Mouse (Mus musculus): ENCODE data around the gene Large1. TPM values are rescaled to one million over a fixed set of nuclear protein-coding genes. Genes with fewer than 3 reads are reported as not detected.
"Not testable (repeated sequence)": the region's sequence is repeated elsewhere in the genome, so short reads cannot be mapped to it uniquely, and the experiment has no call there.

Large1 gene
- total RNA-seq, 2 experiments from 2014 or later, result 1.4 to 5.3 TPM

DNA sequence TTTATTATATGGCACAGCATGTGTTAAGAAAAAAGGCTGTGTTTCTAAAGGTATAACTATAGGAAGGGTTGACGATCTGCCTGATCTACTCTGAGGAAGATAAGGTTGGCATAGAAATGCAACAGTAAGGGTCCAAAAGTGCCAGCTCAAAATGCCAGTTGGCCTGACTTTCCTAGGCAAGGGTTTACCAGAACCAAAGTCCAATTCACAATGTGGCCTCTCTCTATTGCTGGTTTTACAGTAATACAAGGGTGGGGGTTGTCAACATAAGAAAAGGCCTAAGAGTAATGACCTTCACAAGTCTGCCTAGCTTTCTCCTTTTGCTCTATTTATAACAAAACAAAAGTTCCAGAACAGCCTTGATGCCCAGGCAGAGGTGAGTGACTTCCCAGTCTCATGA lies 166.0 kb downstream of the Large1 start:
- ATAC-seq (replicated peaks; ENCODE audit: poor library complexity), result no peak

- no peak for ATAC-seq (replicated peaks; ENCODE audit: poor library complexity)
Measured at GRCm38 (mm10) chr8:73178434-73178833, 174.9 kb downstream of the Large1 start.

GRCm38 (mm10) chr8:73172661-73173060 lies 180.7 kb downstream of the Large1 start:
- no peak for ATAC-seq (replicated peaks; ENCODE audit: poor library complexity)

DNA sequence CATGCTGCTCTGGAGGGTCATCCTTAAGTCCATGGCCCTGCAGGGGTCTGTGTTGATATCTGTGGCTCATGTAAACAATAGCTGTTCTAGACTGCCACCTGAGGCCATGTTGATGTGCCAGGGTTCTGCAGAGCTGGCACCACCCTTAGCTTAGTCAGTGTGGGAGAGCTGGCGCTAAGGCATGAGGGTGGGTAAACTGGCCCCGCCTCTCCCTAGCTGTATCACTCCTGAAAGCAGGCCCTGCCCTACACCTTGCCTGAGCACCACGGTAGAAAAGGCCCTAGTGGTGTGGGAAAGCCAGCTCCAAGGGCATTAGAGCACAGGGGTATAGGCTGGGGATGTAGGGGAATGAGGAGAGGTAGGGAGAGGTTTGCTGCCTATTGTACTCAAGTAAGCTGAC lies 191.3 kb downstream of the Large1 start:
- ATAC-seq (replicated peaks; ENCODE audit: poor library complexity), result 0 out of 2 replicates have a peak, but pooled peaks have one; percentile 29

DNA sequence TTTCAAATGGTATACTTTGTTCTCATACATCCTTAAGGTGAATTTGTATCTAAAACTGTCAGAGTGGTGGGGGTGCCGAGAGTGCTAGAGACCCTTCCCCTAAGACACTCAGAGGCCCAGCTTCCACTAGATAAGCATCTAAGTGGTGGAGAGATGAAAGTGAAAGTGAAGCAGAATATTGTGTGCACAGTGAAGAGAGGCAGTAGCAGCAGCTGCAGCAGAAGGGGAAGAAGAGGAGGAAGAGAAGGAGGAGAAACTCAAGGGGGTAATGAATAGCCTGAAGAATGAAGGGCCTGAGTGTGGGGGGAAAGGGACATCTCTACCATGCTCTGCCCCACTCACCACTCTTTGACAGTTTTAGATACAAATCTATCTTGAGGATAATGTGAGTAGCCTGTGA lies 191.8 kb downstream of the Large1 start:
- peak; percentile 57 for ATAC-seq (replicated peaks; ENCODE audit: poor library complexity)

DNA sequence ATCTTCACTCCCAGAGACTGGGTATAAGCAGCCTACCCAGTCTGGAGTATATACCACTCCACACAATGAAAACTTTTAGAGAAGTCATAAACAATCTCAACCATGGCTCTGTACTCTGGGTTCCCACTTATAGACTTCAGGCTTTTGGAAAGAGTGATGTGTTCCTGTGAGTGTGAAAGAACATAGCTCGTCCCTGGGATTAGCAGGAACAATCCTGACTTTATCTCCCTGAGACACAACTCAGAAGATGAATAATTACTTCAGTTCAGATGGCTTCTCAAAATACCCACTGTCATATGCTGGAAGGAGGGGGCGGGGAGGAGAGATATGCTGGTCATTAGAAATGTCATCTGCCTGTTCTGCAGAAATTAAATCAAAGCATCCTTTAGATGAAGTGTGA lies 192.4 kb downstream of the Large1 start:
- ATAC-seq (replicated peaks; ENCODE audit: poor library complexity), result no peak

DNA sequence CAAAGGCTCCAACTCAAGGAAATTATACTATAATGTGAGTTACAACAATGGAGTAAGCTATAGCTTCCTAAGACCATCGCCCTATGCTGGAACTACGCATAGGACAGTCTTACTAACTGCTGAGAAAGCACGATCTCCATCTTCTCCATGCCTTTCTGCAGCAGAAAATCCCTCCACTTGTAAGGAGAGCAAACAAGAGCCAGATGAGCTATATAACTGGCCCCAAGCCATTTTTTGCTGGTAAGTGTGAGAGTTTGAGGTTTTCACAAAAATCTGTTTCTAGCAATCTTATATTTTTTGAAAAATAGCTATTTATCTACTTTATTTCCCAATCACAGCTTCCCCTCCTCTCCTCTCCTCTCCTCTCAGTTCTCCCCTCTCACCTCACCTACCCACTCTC lies 206.1 kb downstream of the Large1 start:
- no peak for ATAC-seq (replicated peaks; ENCODE audit: poor library complexity)

DNA sequence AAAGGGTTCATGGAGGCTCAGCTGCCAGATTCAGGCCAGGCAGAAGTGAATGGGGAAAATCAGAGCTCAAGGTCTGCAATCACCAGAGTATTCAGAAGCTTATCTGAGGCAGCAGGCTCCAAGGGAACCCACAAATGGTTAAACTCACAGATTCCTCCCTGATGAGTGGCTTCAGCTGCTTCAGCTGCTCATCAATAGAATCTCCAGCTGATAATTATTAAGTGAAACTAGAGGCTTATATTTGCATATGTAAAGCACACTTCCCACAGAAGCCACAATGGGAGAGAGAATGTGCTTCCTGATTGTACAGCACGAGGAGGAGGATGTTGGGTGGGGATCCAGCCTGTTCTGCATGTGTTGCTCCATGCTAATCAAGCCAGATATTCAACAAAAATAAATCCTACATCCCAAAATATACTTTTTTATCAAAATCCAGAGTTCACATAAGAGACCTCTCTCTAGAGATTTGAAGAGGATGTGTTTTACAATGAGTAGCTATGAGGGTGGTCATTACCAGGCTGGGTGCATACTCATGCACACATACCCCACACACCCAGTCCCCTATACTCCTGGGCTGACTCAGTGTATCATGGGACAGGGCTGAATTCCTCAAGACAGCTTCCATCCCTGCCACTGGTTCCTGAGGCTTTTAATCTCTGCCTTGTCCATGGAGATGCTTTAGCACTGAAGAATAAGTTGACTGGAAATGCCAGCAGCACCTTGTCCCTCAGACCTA lies 210.5 kb downstream of the Large1 start:
- ATAC-seq (replicated peaks; ENCODE audit: poor library complexity), result no peak

GRCm38 (mm10) chr8:73135397-73135796 lies 217.9 kb downstream of the Large1 start:
- ATAC-seq (replicated peaks; ENCODE audit: poor library complexity), result no peak

DNA sequence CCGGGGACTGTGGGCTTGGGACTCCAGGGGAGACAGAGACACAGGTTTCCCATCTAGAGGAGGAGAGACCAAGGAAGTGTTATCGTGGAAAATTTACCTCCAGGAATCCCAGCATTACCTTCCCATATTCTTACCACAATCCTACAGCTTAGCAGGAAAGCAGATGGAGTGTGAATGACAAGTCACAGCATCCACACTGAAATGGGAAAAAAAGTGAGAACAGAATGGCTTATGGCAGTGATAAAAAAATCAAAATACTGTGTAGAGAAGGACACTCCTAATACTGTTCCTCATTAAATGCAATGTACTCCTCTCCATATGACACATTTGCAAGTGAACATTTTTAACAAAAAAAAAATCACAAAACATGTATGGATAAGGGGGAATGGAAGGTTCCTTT lies 221.3 kb downstream of the Large1 start:
- ATAC-seq (replicated peaks; ENCODE audit: poor library complexity), result no peak

DNA sequence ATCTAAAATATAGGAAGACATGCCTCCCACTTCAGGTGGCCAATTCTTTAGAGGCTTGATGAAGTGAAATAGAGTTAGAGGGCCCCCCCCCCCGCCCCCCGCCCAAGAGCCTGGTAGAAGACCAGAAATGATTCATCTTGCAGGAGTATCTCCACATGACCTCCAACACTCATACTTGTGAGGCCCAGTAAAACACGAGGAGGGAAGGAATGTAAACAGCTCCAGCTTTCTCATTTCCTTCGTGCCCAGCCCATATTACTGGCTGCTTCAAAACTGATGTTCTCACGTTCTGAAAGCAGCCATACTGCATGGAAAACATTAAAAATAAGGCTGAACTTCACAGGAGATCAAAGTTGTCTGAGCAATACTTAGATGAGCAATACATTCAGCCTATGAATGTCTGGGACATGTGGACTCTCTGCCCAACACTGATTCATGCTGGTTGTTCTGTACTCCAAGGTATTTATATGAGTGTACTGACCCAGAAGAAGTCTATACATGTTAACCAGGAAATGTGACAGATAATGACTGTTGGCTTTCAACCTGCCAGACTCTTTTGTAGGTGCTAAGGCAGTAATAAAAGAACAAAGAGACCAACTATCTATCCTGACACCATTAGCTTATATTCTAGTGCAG lies 229.4 kb downstream of the Large1 start:
- no peak for ATAC-seq (replicated peaks; ENCODE audit: poor library complexity)

DNA sequence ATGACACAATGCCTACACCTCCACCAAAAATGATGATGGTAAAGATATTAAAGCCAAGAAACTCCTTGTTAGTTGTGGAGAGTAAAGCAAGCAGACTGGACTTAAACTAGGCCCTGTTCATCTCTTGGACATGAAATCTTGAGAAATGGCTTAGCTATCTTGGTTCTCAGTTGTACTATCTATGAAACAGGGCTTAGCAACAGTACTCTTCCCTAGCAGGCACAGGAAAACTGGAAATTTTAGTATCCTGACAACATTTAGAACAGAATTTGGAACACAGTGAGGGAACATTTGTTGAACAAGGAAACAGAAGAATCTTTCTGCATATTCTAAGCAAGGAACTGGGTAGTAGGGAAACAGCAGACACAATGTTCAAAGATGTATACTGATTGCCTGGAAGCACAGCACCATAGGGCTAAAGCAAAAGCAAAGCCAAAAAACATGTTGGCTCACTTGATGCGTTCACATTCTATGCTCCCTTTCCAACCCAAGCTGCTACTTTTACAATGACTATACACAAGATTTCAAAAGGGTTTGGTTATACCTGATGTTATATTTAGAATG lies 240.9 kb downstream of the Large1 start:
- ATAC-seq (replicated peaks; ENCODE audit: poor library complexity), result no peak

DNA sequence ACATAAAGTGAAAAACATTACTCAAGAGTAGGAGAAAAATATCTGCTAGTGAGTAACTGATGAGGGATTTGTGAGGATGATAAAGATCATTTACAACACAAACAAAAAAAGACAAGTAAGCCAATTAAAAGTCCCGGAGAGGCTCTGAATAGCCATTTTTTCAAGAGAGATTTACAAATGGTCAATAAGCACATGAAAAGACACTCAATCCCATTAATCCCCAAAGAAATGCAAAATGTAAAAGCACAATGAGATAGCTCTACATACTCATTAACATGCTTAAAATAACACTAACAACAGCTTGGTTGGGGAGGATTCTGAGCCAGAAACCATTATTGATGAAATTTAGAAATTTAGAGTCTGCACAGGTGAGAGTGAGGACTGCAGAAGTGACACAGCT lies 249.3 kb downstream of the Large1 start:
- no peak for ATAC-seq (replicated peaks; ENCODE audit: poor library complexity)

GRCm38 (mm10) chr8:73101069-73101468 lies 252.3 kb downstream of the Large1 start:
- no peak for ATAC-seq (replicated peaks; ENCODE audit: poor library complexity)

- not testable (repeated sequence) for ATAC-seq (replicated peaks; ENCODE audit: poor library complexity)
Measured at GRCm38 (mm10) chr8:73100607-73101006, 252.7 kb downstream of the Large1 start.

DNA sequence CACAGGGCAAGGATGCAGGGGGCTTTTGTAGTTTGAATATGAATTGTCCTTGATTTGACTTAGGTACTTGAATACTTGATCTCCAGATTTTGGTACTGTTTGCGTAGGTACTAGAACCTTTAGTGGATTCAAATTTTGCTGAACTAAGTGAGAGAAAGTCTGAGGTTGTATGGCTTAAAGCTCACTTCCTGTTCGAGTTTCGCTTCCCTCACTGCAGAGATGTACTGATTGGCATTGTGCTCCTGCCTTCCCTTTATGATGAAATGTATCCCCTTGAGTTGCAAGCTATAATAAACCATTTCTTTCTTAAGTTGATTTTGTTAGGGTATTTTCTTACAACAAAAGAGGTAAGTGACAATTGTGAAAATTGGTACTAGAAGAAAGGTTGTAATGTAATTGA lies 253.8 kb downstream of the Large1 start:
- peak; percentile 61; the same call in 1 of the 2 replicates for ATAC-seq (replicated peaks; ENCODE audit: poor library complexity)

DNA sequence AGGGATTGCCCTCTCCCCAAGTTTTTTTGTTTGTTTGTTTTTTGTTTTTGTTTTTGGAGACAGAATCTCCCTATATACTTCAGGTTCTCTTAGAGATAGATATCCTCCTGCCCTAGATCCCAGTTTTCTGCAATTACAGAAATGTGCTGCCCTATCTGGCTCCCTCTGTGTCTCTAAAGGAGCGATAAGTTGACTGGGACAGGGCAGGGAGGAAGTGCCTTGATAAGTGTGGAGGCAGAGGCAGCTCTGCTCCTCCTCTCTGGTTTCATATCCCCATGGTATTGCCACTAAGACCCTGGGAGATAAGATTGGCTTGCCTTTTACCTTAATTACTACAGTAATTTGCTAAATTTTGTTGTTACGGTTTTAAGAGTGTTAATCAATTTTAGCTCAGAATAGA lies 256.4 kb downstream of the Large1 start:
- no peak for ATAC-seq (replicated peaks; ENCODE audit: poor library complexity)

DNA sequence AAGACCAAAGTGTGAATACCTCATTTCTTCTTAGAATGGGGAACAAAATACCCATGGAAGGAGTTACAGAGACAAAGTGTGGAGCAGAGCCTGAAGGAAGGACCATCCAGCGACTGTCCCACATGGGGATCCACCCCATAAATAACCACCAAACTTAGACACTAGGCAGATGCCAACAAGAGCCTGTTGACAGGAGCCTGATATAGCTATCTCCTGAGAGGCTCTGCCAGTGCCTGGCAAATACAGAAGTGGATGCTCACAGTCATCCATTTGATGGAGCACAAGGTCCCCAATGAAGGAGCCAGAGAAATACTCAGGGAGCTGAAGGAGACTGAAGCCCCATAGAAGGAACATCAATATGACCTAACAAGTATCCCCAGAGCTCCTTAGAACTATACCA lies 275.6 kb downstream of the Large1 start:
- ATAC-seq (replicated peaks; ENCODE audit: poor library complexity), result not testable (repeated sequence)

DNA sequence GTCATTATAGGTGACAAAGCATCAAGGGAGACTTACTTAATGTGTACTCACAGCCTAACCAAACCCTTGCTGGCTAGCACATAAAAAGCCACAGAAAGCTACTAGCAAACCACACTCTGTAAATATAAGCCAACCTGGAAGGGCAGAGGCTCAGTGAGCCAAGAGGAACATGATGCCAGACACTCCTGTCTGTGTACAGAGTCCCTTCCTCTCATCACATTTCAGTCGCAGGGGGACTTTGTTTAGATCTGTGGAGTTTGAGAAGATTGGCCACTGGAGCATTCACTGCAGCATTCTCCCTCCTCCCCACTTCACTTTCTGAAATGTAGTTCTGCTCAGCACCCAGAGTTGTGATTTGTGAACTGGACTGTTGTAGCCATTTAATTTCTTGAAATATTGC lies 291.9 kb downstream of the Large1 start:
- ATAC-seq (replicated peaks; ENCODE audit: poor library complexity), result no peak

DNA sequence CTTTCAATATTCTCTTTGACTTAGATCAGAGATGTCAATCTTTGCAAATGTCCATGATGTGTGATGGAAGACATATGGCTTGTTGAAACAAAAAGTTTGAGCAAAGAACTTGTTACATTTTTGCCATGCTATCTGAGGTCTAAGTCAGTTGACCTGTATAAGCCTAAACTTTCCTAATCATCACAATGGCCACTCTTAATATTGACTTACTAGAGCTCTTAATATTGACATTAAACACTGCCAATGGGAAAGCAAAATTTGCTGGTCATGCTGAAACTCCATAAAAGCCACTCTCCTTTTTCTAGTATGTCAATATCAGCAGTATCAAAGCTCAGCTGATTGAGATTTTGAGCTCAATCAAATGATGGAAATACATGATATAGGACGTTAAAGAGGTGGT lies 298.6 kb downstream of the Large1 start:
- no peak for ATAC-seq (replicated peaks; ENCODE audit: poor library complexity)

DNA sequence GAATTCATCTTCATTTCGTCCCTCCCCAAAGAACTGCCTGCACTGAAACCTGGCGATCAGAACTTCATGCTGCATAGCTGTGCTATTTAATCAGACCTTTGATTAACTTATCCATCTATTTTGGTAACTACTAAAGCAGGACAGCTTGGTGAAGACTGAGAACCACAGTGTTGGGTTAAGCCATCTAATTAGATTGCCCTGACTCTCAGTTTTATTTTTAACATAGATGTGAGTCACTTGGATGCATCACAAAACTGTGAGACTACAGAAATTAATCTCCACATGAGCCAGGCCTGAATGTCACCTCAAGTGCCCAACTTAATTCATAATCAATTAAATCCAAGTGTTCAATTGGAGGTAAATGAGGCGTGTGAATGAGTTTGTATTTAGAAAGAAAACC lies 299.5 kb downstream of the Large1 start:
- no peak for ATAC-seq (replicated peaks; ENCODE audit: poor library complexity)

DNA sequence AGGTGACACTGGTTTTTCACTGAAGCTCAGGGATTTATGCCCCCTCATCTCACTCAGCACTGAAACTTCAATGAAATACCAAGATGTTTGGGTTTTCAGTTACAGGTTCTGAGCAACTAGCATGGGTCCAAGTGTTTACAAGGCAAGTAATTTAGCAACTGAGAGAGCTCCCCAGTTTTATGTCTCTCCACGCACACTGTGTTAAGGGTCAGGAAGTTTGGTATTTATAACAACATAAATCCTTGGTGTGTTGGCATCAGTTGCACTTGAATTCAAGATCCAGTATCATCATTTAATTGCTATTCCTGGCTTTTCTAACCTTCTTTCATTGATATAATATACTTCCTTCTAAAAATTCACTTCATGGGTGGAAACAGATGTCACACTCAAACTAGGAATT lies 300.9 kb downstream of the Large1 start:
- ATAC-seq (replicated peaks; ENCODE audit: poor library complexity), result no peak

Data from megakaryocyte progenitor cell, adult 5-6 weeks (primary cell).